Mouse (Mus musculus) retina, postnatal 7 days (tissue): ENCODE results near the gene Agap1.

Source experiments
- DNase-seq: peaks from one replicate; pipeline ENCODE4 v3.0.0-alpha.2; 2012; ENCODE audit warnings: low read depth, low spot score

Gene Agap1

GRCm38 (mm10) chr1:89576985-89577384, 122.4 kb downstream of the Agap1 start:
- peak; percentile 76 for DNase-seq

DNA sequence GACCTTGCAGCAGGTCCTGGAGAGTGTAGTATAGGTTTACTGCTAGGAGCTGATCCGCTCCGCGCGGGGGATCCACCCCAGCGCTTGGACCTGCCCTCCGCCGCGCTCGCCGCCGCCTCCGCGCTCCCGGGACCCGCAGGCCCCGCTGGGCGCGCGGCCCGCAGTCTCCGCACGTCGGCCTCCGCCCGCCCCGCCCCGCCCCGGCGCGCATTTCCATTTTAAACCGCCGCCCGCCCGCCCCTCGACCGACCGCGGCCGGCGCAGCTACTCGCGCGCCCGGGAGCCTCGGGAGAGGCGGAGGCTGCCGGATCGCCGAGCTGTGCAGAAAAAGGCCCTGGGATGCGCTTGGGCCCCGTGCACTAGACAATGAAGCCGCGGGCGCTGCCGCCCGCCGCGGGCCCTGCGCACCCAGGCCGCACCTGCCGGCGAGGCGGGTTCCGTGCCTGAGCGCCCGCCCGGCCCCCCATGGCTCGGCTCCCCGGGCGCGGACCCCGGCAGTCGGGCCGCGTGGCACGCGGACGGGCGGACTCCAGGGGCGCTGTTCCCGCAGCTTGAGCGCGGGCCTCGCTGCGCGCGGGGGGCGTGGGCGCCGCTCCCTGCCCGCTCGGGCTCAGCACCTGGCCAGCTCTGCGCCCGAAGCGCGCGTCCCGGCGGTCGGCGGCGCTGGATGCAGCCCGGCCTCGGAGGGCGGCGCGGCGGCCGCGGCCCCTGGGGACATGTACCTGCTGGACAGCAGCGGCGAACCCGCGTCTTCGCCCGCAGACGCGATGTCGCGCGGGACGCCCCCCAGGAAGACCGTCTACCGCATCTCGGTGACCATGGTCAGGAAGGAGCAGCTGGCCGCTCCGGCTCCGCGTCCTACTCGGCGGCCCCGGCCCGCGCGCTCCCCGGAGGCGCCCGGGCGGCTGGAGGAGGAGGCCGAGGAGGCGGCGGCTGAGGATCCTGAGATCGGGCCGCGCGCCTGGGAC, 125.7 kb downstream of the Agap1 start:
- peak; percentile 77 for DNase-seq

DNA sequence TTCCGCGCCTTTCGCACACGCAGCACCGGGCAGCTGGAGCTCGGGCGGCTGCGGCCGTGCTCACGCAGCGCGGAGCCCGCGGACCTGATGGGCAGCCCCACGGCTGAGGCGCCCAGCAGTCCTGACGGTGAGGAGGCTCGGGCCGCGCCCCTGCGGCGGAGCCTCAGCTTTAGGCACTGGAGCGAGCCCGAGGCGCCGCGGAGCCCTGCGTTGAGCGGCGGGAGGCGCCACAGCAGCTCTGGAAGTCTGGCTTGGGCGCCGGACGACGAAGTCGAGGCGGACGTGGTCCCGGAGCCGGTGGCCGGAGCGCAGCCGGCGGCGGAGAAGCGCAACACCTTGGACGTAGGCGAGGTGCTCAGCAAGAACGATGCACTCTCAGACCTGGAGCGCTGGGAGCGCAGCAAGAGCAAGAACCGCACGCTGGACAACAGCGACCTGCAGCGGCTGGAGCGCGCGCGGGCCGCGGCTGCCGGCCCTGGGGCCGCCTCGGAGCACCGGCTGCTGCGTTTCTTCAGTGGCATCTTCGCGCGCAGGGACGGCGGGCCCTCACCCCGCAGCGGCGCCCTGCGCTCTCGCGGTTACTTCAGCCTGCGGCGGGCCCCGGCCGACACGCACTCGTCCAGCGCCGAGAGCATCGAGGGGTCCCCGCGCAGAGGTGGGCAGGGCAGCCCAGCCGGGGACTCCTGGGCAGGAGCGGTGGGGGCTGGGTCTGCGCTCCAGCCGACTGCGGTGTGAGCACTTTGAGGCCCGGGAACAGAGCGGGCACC, 126.6 kb downstream of the Agap1 start:
- peak; percentile 51 for DNase-seq

DNA sequence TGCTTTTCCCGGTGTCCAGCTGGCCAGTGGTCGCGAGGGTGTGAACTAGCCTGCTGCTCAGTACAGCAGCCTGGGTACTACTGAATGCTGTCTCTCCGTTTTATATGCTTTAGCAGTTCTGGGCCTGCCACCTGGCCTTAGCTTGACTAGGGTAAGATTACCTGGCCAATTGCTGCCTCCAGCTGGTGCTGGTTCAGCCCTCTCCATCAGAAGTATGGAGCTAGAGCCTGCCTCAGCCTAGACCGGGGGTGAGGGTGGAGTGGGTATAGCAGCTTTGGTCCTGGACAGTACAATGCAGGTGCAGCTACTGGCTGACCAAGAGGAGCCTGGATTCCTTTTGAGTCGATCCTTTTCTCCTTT, 127.1 kb downstream of the Agap1 start:
- DNase-seq, result no peak

- no peak for DNase-seq
These were observed 128.8 kb downstream of the Agap1 start for GRCm38 (mm10) chr1:89583369-89583768.

DNA sequence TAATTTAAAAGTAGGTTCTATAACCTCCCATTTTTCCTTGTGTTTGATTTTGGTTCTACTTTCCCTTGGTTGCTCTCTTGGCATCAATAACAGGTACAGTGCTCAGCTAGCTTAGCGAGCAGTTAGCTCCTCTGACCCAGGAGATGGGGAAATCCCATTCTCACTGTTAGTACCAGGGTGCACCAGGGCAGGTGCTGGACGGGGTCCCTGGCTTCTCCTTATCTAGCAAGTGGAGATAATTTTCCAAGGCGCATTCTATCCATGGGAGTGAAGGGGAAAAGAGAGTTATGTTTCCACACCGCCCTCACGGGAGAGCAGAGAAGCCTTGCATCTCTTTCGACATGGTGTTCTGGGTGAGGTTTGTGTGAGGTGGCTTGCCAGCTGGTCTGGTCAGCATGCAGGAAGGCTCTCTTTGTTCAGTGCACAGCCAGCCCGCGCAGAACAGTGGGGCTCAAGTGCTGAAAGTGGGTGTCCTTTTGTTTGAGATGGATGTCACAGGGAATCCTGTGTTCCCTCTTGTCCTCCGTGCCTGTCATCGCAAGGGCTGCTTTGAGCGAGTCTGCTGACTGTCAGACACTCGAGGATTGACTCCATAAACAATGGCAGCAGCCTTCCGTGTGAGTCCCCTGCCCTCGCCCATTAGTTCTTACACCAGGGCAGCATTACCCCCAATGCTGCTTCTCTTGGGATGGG, 132.5 kb downstream of the Agap1 start:
- DNase-seq, result no peak

- DNase-seq, result no peak
These were observed 133.5 kb downstream of the Agap1 start for GRCm38 (mm10) chr1:89588154-89588553.

DNA sequence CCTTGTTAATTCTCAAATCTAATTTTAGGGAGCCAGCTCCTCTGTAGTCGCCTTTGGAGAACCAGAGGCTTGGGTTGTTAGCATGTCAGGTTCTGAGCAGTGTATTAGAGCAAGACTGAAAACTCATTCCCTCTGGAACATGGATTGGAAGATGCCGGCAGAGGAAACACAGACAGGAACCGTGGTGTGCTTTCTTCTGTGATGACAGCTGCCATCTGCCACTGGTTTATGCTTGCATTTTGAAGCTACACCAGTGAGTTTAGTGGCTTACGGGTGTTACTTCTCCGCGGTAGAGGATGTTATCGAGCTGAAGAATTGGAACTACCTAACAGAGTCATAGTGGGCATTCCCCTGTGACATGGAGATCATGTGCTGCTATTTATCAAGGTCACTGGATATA, 136.4 kb downstream of the Agap1 start:
- DNase-seq, result no peak

- no peak for DNase-seq
These were observed 138.6 kb downstream of the Agap1 start for GRCm38 (mm10) chr1:89593219-89593618.

- DNase-seq, result no peak
These were observed 140.4 kb downstream of the Agap1 start for GRCm38 (mm10) chr1:89594999-89595398.

DNA sequence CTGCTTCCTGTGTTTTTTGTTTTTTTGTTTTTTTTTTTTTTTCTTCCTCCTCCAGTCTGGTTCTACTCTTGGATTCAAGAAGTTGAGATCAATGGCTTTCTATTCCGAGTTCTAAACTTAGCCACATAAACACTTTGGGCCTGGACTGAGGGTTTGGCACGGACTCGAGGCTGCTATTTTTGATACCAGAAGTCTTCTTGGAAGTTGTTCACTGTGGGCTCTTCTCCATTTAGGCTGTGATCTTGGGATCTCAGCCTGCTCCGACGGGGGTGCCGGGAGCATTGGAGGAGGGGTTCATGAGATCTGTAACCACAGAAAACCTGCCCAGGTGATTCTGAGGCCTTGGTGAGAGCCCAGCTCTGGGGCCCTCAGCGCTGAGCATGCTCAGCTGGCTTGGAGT, 140.8 kb downstream of the Agap1 start:
- no peak for DNase-seq

DNA sequence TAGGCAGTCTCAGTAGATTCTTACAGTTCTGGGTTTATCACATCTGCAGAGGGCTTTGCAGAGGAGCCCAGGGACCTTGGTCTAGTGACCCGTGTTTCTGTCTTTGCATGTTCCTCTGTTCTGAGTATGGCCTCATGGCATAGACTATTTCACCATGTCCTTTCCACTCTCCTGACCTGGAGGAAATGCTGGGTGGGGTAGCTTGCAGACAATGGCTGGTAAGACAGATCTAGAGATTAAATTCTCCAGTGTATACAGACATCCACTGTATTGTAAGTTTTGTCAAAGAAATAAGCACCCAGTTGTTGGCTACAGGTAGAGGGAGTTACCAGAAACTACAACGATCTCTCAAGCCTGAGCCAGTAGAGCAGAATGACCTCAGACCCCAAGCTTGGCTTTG, 141.6 kb downstream of the Agap1 start:
- no peak for DNase-seq

DNA sequence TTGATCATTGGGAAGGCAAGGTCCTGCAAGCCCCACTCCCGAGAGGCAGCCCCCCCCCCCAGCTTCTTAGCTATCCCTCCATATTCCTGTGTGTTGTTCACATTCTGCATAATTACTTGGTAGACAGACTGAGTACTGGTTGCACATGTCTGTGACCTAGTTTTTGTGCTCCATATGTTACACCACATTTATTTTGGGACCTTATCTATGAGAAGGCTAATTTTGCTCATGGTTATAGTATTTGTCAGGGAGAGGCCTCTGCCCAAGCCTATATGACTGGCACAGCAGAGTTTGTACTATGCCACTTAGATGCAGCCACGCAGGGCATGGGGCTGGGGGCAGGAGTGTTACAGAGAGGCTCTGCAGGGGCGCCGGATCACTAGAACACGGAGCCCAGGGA, 144.3 kb downstream of the Agap1 start:
- no peak for DNase-seq

DNA sequence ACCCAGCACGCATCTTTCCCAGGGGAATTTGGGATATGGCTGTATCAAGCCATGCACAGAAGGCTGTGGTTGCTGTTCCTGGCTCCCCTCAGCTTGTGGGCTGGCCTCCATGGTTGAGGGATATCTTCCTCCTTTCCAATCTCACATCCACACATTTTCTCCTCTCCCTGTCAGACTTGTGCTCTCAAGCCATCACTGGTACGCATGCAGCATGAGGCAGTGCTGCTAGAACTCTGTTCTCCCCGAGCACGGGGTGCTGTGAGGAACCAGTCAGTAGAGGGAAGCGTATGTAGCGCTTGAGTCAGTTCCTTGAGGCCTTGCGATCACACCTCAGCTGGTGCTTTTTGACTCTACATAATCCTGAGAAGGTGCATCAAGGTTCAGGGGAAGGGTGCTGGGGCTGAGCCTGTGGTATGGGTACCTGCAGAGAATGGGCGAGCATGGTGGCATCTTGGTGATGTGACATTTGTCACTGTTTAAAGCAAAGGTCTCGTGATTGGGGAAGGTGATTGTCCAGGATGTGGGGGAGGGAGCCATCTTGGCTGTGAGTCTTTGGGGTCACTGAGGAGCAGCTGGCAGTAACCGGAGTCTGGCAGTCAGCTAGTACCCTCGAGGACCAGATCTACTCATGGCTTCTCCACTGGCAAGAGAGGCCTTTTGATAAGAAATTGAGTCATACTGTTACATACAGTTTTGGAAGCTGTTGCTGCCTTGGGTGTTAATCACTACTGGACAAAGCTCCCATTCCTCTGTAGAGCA, 145.6 kb downstream of the Agap1 start:
- no peak for DNase-seq

DNA sequence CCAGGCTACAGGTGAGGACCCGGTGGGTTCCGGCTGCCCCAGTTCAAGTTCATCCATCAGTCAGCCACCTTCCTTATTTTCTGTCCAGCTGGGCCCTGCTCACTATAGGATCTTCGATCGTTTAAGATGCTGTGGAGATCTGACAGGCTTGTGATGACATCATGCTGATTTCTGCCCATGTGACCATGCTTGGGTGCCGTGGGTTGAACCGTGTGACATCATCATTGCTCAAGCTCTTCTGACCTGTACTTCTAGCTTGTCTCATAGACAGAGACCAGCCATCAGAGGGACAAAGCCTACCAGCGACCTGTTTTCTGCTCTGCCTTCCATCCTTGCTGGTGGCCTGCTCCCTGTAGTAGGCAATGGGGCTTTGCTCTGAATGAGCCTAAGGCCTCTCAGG, 146.7 kb downstream of the Agap1 start:
- DNase-seq, result no peak

GRCm38 (mm10) chr1:89602879-89603278, 148.3 kb downstream of the Agap1 start:
- no peak for DNase-seq

DNA sequence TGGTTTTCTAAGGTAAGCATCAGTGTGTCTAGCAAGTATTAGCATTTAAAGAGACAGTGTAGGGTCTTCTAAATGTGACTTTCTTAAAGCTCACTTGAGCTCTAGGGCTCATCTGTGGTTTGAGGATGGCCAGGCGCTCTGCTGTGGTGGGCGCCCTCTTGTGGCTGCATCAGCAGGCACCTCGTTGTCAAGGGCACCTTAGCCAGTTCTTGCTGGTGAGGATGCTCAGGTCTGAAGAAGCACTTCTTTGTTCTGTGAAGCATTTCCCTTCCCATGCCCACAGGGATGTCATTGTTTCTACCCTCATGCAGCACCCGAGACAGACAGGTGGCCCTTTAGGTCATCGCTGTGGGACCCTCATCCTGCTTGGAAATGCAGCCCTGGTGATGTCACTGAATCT, 152.0 kb downstream of the Agap1 start:
- DNase-seq, result peak; percentile 50

DNA sequence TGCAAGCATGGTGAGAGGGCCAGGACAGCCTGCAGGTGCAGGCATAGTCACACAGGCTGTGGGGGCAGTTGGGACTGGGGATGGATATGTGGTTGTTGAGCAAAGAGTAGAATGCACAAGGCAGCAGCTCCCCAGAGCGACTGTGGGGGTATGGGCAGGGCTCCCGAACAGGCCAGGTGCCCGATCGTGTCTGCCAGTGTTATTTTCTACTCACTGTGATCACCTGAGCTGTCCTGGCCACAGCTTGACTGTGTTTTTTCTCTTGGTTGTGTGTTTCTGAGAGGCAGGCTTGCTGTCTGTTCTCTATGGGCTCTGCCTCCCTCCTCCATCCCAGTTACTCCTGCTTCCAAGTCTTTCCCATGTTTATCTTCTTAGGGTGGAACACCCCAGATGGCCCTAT, 154.2 kb downstream of the Agap1 start:
- DNase-seq, result no peak

GRCm38 (mm10) chr1:89609964-89610363, 155.4 kb downstream of the Agap1 start:
- DNase-seq, result no peak

DNA sequence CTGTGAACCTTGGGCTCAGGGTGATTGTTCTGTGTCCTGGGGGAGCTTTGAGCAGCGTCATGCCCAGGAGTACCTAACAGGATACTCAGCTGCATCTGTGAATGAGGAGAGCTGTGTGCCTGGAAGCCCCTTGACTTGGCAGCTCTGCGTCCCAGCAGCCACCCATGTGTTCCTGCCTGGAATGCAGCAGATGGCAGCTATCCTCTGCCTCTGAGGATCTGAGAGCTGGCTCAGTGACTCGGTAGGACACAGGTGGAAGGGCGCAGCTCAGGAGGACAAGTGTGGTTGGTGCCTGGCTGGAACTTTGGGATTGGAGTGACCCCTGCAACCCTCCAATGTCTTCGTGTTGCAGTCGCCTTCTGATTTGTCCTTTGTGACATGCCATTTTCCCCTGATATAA, 156.9 kb downstream of the Agap1 start:
- no peak for DNase-seq

GRCm38 (mm10) chr1:89613234-89613870, 158.7 kb downstream of the Agap1 start:
- no peak for DNase-seq
